Mouse (Mus musculus) gastrocnemius, postnatal 14 days (tissue): ENCODE measurements at regions not wholly inside any gene's neighbourhood (a gene's known extent, or its start where the extent isn't known, plus 50 kb on each side); places are given as distances from the start of the nearest gene placed in this dataset.

ENCODE experiments used
- DNase-seq: peaks from one replicate; pipeline ENCODE4 v3.0.0; 2021; ENCODE audit warnings: mixed read lengths
- intact Hi-C: fragments of 180-260 bp; cut with DNase I; formaldehyde crosslinking; loops from one replicate; pipeline ENCODE4 v1.15.1; 2025; ENCODE audit warnings: low total_unique reads

- DNase-seq = no peak
- intact Hi-C loops = no loop called here
These were observed 164.0 kb downstream of the Usp46 start for GRCm38 (mm10) chr5:73904146-73904811.

- no peak for DNase-seq
- intact Hi-C loops = no loop called here
These were observed 156.1 kb downstream of the Usp46 start for GRCm38 (mm10) chr5:73912149-73912548.

- intact Hi-C loops = no loop called here
- no peak for DNase-seq
These were observed 155.1 kb downstream of the Usp46 start for GRCm38 (mm10) chr5:73913116-73913515.

- DNase-seq = no peak
- intact Hi-C loops = no loop called here
These were observed 150.2 kb downstream of the Usp46 start for GRCm38 (mm10) chr5:73918011-73918410.

GRCm38 (mm10) chr5:73919936-73920335 lies 148.3 kb downstream of the Usp46 start:
- peak; percentile 44 for DNase-seq
- intact Hi-C loops = no loop called here

GRCm38 (mm10) chr5:73927534-73927933 lies 140.7 kb downstream of the Usp46 start:
- DNase-seq = no peak
- intact Hi-C loops = no loop called here

GRCm38 (mm10) chr5:73928691-73929090 lies 139.5 kb downstream of the Usp46 start:
- DNase-seq = no peak
- intact Hi-C loops = no loop called here

GRCm38 (mm10) chr5:73930205-73930604 lies 138.0 kb downstream of the Usp46 start:
- DNase-seq = no peak
- intact Hi-C loops = no loop called here

- intact Hi-C loops = loop anchor here (5.0 kb wide), 1 partner anchor 340 kb away; no protein-coding TSS in a partner anchor
- DNase-seq = no peak
These were observed 130.4 kb downstream of the Usp46 start for GRCm38 (mm10) chr5:73937799-73938198.

- DNase-seq = no peak
- intact Hi-C loops = loop anchor here (5.0 kb wide), 1 partner anchor 339 kb away; no protein-coding TSS in a partner anchor
These were observed 129.8 kb downstream of the Usp46 start for GRCm38 (mm10) chr5:73938450-73938849.

- intact Hi-C loops = no loop called here
- no peak for DNase-seq
These were observed 125.3 kb downstream of the Usp46 start for GRCm38 (mm10) chr5:73942950-73943349.

- intact Hi-C loops = no loop called here
- DNase-seq = no peak
These were observed 122.6 kb downstream of the Usp46 start for GRCm38 (mm10) chr5:73945671-73946070.

GRCm38 (mm10) chr5:73946164-73946563 lies 122.1 kb downstream of the Usp46 start:
- intact Hi-C loops = no loop called here

GRCm38 (mm10) chr5:73948031-73948899 lies 120.0 kb downstream of the Usp46 start:
- intact Hi-C loops = no loop called here
- no peak for DNase-seq

More at GRCm38 (mm10) chr5:73946164-73946563, 122.1 kb downstream of the Usp46 start:
- no peak for DNase-seq
